Mouse (Mus musculus) ES-Bruce4 (cell line): ENCODE data around the gene Stfa3. TPM values are rescaled to one million over a fixed set of nuclear protein-coding genes. Genes with fewer than 3 reads are reported as not detected.

Experiments
- H3K27ac ChIP-seq: 2 replicates; pipeline ENCODE4 v1.5.1; 2012; ENCODE audit warnings: low read length, inconsistent platforms; ENCODE audit not compliant: insufficient read depth
- H3K27me3 ChIP-seq: 2 replicates; pipeline ENCODE4 v1.6.1; 2012; ENCODE audit warnings: mild to moderate bottlenecking, low read length, inconsistent platforms; ENCODE audit not compliant: control insufficient read depth, poor library complexity, insufficient read depth, severe bottlenecking
- H3K36me3 ChIP-seq: 2 replicates; pipeline ENCODE4 v1.6.1; 2012; ENCODE audit warnings: inconsistent platforms, mild to moderate bottlenecking, low read length, moderate library complexity; ENCODE audit not compliant: control insufficient read depth, poor library complexity, insufficient read depth, severe bottlenecking
- H3K4me1 ChIP-seq: one replicate; pipeline ENCODE4 v1.8.1; 2011; ENCODE audit warnings: low read length; ENCODE audit not compliant: control insufficient read depth, insufficient read depth
- H3K4me3 ChIP-seq: 2 replicates; pipeline ENCODE4 v1.5.1; 2011; ENCODE audit warnings: low read depth, mild to moderate bottlenecking, low read length
- H3K9ac ChIP-seq: 2 replicates; pipeline ENCODE4 v1.6.1; 2012; ENCODE audit warnings: low read depth, mild to moderate bottlenecking, inconsistent platforms; ENCODE audit not compliant: poor library complexity, severe bottlenecking
- H3K9me3 ChIP-seq: replicated peaks from 2 replicates; pipeline ENCODE4 v1.6.1; 2012; ENCODE audit warnings: mild to moderate bottlenecking, low read length, inconsistent platforms; ENCODE audit not compliant: control insufficient read depth, poor library complexity, insufficient read depth, severe bottlenecking
- CTCF ChIP-seq: IDR thresholded peaks from one replicate; pipeline ENCODE4 v1.8.1; 2011; ENCODE audit warnings: low read depth, low read length
- EP300 ChIP-seq: IDR thresholded peaks from 2 replicates; pipeline ENCODE4 v1.6.1; 2011; ENCODE audit warnings: low read depth, low read length; ENCODE audit not compliant: insufficient read depth
- POLR2A ChIP-seq: IDR thresholded peaks from one replicate; pipeline ENCODE4 v1.8.1; 2011; ENCODE audit warnings: low read length; ENCODE audit not compliant: insufficient read depth
- polyA plus RNA-seq: library from polyadenylated mRNA; stranded (reverse); fragments of >200 nt; gene quantifications from 2 replicates; pipeline ENCODE4 v1.2.4, GENCODE M21; 2011; ENCODE audit warnings: low read depth; ENCODE audit not compliant: missing spikeins, insufficient read depth, insufficient read length

The Stfa3 gene
- polyA plus RNA-seq = not detected in 2 replicates

DNA sequence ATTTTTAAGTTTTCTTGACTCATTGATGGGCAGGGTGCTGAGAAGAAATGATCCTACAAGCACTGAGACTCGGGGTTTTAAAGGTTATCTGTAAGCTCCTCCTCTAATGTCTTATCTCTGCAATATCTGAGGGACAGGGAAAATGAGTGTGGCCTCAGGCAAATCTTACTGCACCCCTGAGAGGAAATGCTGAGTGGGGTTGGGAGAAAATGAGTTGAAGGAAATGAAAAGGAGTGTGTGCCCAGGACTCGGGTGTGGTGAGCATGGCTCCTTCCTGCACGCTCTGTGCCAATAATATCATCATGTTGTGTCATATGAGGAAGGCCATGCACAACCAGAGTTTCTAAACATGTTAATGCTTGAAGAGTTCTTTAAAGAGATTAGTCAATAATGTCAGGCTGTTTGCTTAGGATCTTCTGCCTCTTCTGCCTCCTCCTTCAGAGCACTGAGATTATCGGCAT, at the start of gene Stfa3:
Gene Stfa3 (minus strand): TSS at position 51 of the 461 bp plus-strand sequence.
- H3K27ac ChIP-seq = no peak within 1 kb of the TSS
- no peaks in the 10 kb centered on the region for H3K9me3 ChIP-seq
- H3K4me3 ChIP-seq = no peak within 1 kb of the TSS
- H3K36me3 ChIP-seq = no peaks in the 10 kb centered on the region
- no peak within 1 kb of the TSS for H3K9ac ChIP-seq
- no peaks in the 10 kb centered on the region for H3K27me3 ChIP-seq
- no peak for TF ChIP-seq POLR2A
- no peak for TF ChIP-seq CTCF
- no peak for TF ChIP-seq EP300
- H3K4me1 ChIP-seq = no peaks in the 10 kb centered on the region

- H3K9ac ChIP-seq = no peak overlapping the region
- TF ChIP-seq EP300 (no peak), CTCF (no peak), POLR2A (no peak)
- H3K36me3 ChIP-seq = no peaks in the 10 kb centered on the region
- no peaks in the 10 kb centered on the region for H3K9me3 ChIP-seq
- H3K4me3 ChIP-seq = no peak overlapping the region
- H3K27ac ChIP-seq = no peak overlapping the region
- H3K27me3 ChIP-seq = no peaks in the 10 kb centered on the region
- H3K4me1 ChIP-seq = no peaks in the 10 kb centered on the region
Observed at GRCm38 (mm10) chr16:36502286-36502685, 47.1 kb upstream of the Stfa3 start.

- Histone ChIP-seq H3K36me3 (no peaks in the 10 kb centered on the region), H3K4me1 (no peaks in the 10 kb centered on the region), H3K4me3 (no peak overlapping the region)
Observed at GRCm38 (mm10) chr16:36492420-36492819, 37.2 kb upstream of the Stfa3 start.

DNA sequence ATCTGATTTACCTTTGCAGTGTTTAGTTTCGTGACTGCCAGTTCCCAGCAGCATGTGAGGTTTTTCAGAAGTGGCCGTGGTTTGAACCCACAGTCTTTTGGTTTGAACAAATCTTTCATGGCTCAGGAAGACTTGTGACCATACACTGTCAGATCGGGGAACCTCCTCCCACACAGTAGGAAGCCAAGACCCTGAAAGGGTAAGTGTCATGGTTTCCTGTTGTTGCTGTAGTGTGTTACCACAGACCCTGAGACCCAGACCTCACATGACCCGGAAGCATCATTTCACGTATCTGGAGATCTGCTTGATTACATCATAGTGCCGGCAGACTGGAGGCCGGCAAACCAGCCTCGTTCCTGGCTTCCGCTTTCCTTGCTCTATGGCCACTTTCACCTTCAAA, 21.7 kb upstream of the Stfa3 start:
- Histone ChIP-seq H3K9ac (no peak overlapping the region), H3K27ac (no peak overlapping the region), H3K4me3 (no peak overlapping the region), H3K36me3 (no peaks in the 10 kb centered on the region), H3K9me3 (no peaks in the 10 kb centered on the region), H3K4me1 (no peaks in the 10 kb centered on the region), H3K27me3 (no peaks in the 10 kb centered on the region)
- TF ChIP-seq POLR2A (no peak), EP300 (no peak), CTCF (no peak)

More at GRCm38 (mm10) chr16:36492420-36492819, 37.2 kb upstream of the Stfa3 start:
- Histone ChIP-seq H3K9ac (no peak overlapping the region), H3K27me3 (no peaks in the 10 kb centered on the region), H3K9me3 (peaks cover 17% of the 10 kb centered on the region), H3K27ac (no peak overlapping the region)
- TF ChIP-seq EP300 = no peak
- TF ChIP-seq POLR2A = no peak
- TF ChIP-seq CTCF = no peak

DNA sequence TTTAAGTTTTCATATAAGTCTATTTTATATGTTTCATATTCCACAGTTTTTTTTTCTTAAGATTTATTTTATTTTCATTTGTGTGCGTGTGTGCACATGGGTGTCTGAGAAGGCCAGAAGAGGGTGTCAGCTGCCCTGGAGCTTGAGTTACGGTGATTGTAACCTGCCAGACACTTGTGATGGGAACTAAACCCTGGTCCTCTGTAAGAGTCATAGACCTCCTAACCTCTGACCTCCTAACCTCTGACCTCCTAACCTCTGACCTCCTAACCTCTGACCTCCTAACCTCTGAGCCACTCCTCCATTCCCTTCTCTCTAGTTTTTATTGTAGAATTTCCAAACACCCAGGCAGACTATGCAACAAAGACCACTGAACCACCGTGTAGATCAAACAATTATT, 20.3 kb upstream of the Stfa3 start:
- Histone ChIP-seq H3K9me3 (no peaks in the 10 kb centered on the region), H3K27ac (no peak overlapping the region), H3K36me3 (no peaks in the 10 kb centered on the region), H3K4me1 (no peaks in the 10 kb centered on the region), H3K9ac (no peak overlapping the region), H3K4me3 (no peak overlapping the region), H3K27me3 (no peaks in the 10 kb centered on the region)
- no peak for TF ChIP-seq CTCF
- TF ChIP-seq EP300 = no peak
- TF ChIP-seq POLR2A = no peak

DNA sequence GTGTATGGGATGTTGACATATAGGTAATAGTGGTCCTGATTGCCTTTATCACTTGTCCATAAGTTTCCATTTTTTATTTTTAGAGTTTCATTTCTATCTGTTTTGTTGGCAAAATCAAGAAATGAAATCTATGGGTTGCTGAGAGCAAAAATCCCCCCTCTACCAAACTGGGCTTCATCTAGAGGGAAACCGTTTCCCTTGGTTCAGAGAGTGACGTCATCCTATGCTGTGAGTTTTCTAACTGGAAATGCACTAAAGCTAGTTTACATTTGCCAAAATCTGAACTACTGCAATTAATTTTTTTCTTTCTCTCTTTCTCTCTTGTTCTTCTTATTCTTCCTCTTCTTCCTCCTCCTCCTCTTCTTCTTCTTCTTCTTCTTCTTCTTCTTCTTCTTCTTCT, 19.7 kb upstream of the Stfa3 start:
- Histone ChIP-seq H3K27me3 (no peaks in the 10 kb centered on the region), H3K27ac (no peak overlapping the region), H3K9me3 (no peaks in the 10 kb centered on the region), H3K9ac (no peak overlapping the region), H3K4me1 (no peaks in the 10 kb centered on the region), H3K4me3 (no peak overlapping the region), H3K36me3 (no peaks in the 10 kb centered on the region)
- TF ChIP-seq CTCF = no peak
